Mouse (Mus musculus) splenic B cell, adult 2 months (primary cell): ENCODE data around the gene Nsg1.

Experiments
- DNase-seq: peaks from one replicate; pipeline ENCODE4 v3.0.0-alpha.2; 2011; ENCODE audit warnings: low read depth, low spot score
- H3K27me3 ChIP-seq: 2 replicates; pipeline ENCODE4 v1.6.1; 2012; ENCODE audit warnings: mild to moderate bottlenecking, low read length, moderate library complexity, mixed read lengths; ENCODE audit not compliant: control insufficient read depth, poor library complexity, insufficient read depth, severe bottlenecking
- H3K36me3 ChIP-seq: 2 replicates; pipeline ENCODE4 v1.6.1; 2012; ENCODE audit warnings: mild to moderate bottlenecking, low read length, moderate library complexity, mixed read lengths; ENCODE audit not compliant: control insufficient read depth, poor library complexity, insufficient read depth, severe bottlenecking

Gene Nsg1

GRCm38 (mm10) chr5:38159634-38160413 is at the start of gene Nsg1:
Gene Nsg1 (minus strand): TSS chr5:38159907.
- Histone ChIP-seq H3K27me3 (no peaks in the 10 kb centered on the region), H3K36me3 (no peaks in the 10 kb centered on the region)
- no peak for DNase-seq

GRCm38 (mm10) chr5:38208985-38209384 is 49.3 kb upstream of the Nsg1 start:
- no peak for DNase-seq
- no peaks in the 10 kb centered on the region for H3K27me3 ChIP-seq

GRCm38 (mm10) chr5:38205303-38205726 is 45.6 kb upstream of the Nsg1 start:
- no peaks in the 10 kb centered on the region for H3K27me3 ChIP-seq
- peaks cover 13% of the 10 kb centered on the region for H3K36me3 ChIP-seq
- no peak for DNase-seq

More at GRCm38 (mm10) chr5:38208985-38209384, 49.3 kb upstream of the Nsg1 start:
- H3K36me3 ChIP-seq: peaks cover 6% of the 10 kb centered on the region

DNA sequence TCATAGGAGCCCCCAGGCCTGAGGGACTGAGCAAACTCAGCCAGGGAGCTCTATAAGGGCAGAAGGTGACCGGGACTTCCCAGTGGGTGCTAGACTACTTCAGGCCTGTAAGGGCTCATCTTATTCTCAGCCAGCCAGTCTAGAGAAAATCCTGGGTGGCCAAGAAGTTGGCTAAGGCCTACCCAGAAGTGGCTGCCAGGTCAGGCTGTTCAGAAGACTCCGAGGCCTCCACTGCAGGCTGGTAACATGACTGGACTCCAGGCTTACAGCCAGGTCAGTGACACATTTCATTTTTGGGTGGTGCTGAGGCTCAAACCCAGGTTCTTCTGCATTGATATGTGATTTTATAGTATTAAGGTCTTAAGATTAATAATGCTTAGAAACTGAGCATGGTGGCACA is 40.0 kb upstream of the Nsg1 start:
- H3K27me3 ChIP-seq: no peaks in the 10 kb centered on the region
- DNase-seq: no peak
- peaks cover 7% of the 10 kb centered on the region for H3K36me3 ChIP-seq

DNA sequence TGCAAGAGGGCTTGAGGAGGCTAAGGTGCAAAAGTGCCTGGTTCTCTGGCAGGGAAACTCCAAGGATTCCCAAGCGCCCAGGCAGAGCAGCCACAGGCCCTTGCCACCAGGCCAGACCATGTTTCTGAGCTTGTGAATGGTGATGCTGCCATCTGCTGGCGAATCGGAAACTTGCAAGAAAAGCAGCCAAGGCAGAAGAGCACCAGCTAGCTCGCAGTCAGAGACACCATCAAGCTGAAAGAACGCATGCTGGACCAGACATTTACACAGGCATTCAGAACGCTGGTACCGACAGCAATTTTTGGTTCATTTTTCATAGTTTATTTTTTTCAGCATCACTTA is 37.7 kb upstream of the Nsg1 start:
- peak; percentile 82 for DNase-seq
- peaks cover 2% of the 10 kb centered on the region; the same call in 1 of the 2 replicates for H3K36me3 ChIP-seq
- no peaks in the 10 kb centered on the region for H3K27me3 ChIP-seq

GRCm38 (mm10) chr5:38196821-38197481 is 37.2 kb upstream of the Nsg1 start:
- H3K36me3 ChIP-seq: peaks cover 2% of the 10 kb centered on the region; the same call in 1 of the 2 replicates
- H3K27me3 ChIP-seq: no peaks in the 10 kb centered on the region
- no peak for DNase-seq

GRCm38 (mm10) chr5:38195941-38196340 is 36.2 kb upstream of the Nsg1 start:
- H3K36me3 ChIP-seq: 0 out of 2 replicates have a peak, but pooled peaks cover 1% of the 10 kb centered on the region
- DNase-seq: no peak
- H3K27me3 ChIP-seq: no peaks in the 10 kb centered on the region

DNA sequence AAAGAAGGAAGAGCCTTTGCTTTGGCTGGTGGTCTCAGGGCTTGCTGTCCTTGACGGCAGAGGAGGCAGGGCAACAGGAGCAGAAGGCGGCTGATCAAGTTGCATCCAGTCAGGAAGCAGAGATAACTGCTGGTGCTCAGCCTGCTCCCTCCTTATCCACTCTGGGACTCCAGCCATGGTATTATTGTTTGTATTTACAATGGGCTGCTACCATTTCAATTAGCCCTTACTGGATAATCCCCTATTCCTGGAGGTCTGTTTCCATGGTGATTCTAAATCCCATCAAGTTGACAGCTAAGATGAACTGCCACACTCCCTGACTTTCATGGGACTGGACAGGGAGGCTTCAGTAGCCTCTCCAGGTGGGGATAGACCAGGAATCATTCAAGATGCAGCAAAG is 35.2 kb upstream of the Nsg1 start:
- Histone ChIP-seq H3K27me3 (no peaks in the 10 kb centered on the region), H3K36me3 (no peaks in the 10 kb centered on the region)
- DNase-seq: no peak

GRCm38 (mm10) chr5:38190907-38191306 is 31.2 kb upstream of the Nsg1 start:
- Histone ChIP-seq H3K27me3 (no peaks in the 10 kb centered on the region), H3K36me3 (no peaks in the 10 kb centered on the region)
- DNase-seq: no peak

- no peaks in the 10 kb centered on the region for H3K27me3 ChIP-seq
- no peak for DNase-seq
- H3K36me3 ChIP-seq: no peaks in the 10 kb centered on the region
These were observed 27.3 kb upstream of the Nsg1 start for GRCm38 (mm10) chr5:38187006-38187405.

DNA sequence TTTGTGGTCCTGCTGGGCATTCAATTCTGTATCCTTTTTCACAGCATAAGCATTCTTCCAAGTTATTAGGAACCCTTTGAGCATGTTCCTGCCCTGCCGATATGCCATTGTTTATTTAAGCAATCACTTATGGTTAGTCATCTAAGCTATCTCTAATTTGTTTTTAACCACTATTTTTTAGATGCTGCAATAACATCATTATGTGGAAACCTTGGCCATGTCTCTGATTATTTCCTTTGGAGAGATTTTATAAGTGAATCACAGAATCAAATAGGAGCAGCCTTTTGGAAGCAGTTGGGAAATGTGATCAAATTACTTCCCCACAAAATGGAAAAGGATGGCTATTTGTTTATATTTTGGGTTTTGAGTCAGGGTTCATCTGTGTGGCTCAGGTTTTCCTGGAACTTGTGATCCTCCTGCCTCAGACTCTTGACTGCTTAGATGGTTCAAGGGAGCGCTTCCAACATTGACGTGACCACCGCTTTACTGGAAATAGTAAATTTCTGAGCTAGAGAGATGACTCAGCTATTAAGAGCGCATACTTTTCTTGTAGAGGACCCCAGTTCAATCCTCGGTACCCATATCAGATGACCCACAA is 25.1 kb upstream of the Nsg1 start:
- no peak for DNase-seq
- Histone ChIP-seq H3K36me3 (no peaks in the 10 kb centered on the region), H3K27me3 (no peaks in the 10 kb centered on the region)

DNA sequence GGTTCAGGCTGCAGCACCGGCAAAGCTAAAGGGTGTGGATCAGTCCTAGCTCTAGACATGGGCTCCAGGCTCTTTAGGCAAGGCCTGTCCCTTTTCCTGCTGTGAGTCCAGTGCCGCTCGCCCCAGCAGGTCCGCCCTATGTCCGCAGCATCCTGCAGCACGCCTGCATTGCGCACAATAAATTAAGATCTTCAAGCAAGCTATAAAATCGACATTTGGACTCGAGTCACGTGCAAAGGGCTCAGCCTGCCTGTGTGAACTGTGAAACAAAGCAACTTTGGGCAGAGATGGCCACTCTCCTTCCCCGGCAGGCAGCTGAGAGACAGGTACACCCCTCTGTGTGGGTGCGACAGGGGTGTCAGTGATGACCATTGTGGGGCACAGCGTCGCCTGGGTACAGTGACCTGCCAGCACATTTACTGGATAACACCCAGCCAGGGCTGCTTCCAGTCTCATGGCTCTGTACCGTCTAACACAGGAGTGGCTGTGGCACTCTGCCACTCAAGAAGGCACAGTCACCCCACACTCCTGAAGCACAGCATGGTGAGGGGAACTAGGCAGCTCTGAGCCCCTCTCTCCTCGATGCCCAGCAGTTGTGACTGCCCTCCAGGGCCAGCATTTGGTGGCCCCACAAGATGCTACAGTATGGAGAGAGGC is 14.7 kb upstream of the Nsg1 start:
- DNase-seq: no peak
- no peaks in the 10 kb centered on the region for H3K27me3 ChIP-seq
- H3K36me3 ChIP-seq: no peaks in the 10 kb centered on the region

DNA sequence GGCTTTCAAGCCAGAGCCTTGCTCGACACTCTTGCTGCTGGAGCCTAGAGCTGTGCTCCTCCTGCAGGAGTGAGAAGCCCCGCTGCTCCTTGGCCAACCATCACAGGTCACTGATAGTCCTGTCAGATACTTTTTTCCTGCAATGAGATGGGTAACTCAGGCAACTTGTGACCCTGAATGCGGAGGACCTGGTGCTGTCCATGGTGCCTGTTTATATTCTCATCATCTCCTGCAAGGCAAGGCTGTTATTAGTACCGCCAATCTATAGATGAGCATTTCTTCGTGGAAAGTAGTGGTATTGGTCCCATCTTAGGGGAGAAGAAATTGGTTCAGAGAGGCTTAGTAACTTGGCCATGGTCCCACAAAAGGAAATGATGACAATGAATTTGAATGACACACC is 14.1 kb upstream of the Nsg1 start:
- no peaks in the 10 kb centered on the region for H3K36me3 ChIP-seq
- H3K27me3 ChIP-seq: no peaks in the 10 kb centered on the region
- DNase-seq: no peak

GRCm38 (mm10) chr5:38168497-38168896 is 8.8 kb upstream of the Nsg1 start:
- H3K36me3 ChIP-seq: no peaks in the 10 kb centered on the region
- no peak for DNase-seq

More at GRCm38 (mm10) chr5:38168497-38168896, 8.8 kb upstream of the Nsg1 start:
- no peaks in the 10 kb centered on the region for H3K27me3 ChIP-seq
